Mouse (Mus musculus): Measurements from ENCODE around the gene Sema4d.
A peak's percentile ranks its signal among the peaks of the same experiment; 100 is the strongest.
"Not testable (repeated sequence)": the region's sequence is repeated elsewhere in the genome, so short reads cannot be mapped to it uniquely, and the experiment has no call there.

The Sema4d gene

GRCm38 (mm10) chr13:51793425-51793891, at the start of gene Sema4d:
Gene Sema4d, minus strand, starts transcription at chr13:51793747.
- peak; percentile 53 for DNase-seq (ENCODE audit: low spot score)

- no peak for DNase-seq (ENCODE audit: low spot score)
These were observed 49.8 kb upstream of the Sema4d start for GRCm38 (mm10) chr13:51843298-51843697.

- no peak for DNase-seq (ENCODE audit: low spot score)
These were observed 49.2 kb upstream of the Sema4d start for GRCm38 (mm10) chr13:51842773-51843172.

- no peak for DNase-seq (ENCODE audit: low spot score)
These were observed 48.6 kb upstream of the Sema4d start for GRCm38 (mm10) chr13:51842191-51842590.

GRCm38 (mm10) chr13:51841541-51842115, 48.1 kb upstream of the Sema4d start:
- no peak for DNase-seq (ENCODE audit: low spot score)

GRCm38 (mm10) chr13:51840702-51841101, 47.2 kb upstream of the Sema4d start:
- no peak for DNase-seq (ENCODE audit: low spot score)

- DNase-seq (ENCODE audit: low spot score) = no peak
These were observed 45.9 kb upstream of the Sema4d start for GRCm38 (mm10) chr13:51839250-51840026.

GRCm38 (mm10) chr13:51837402-51837801, 43.9 kb upstream of the Sema4d start:
- DNase-seq (ENCODE audit: low spot score) = no peak

GRCm38 (mm10) chr13:51835208-51835607, 41.7 kb upstream of the Sema4d start:
- not testable (repeated sequence) for DNase-seq (ENCODE audit: low spot score)

GRCm38 (mm10) chr13:51834520-51834919, 41.0 kb upstream of the Sema4d start:
- DNase-seq (ENCODE audit: low spot score) = no peak

- DNase-seq (ENCODE audit: low spot score) = not testable (repeated sequence)
These were observed 40.5 kb upstream of the Sema4d start for GRCm38 (mm10) chr13:51834024-51834423.

GRCm38 (mm10) chr13:51833611-51834010, 40.1 kb upstream of the Sema4d start:
- no peak for DNase-seq (ENCODE audit: low spot score)

GRCm38 (mm10) chr13:51832491-51832890, 38.9 kb upstream of the Sema4d start:
- DNase-seq (ENCODE audit: low spot score) = no peak

GRCm38 (mm10) chr13:51830744-51831450, 37.4 kb upstream of the Sema4d start:
- no peak for DNase-seq (ENCODE audit: low spot score)

GRCm38 (mm10) chr13:51823822-51824495, 30.4 kb upstream of the Sema4d start:
- DNase-seq (ENCODE audit: low spot score) = no peak

GRCm38 (mm10) chr13:51821988-51822387, 28.4 kb upstream of the Sema4d start:
- no peak for DNase-seq (ENCODE audit: low spot score)

GRCm38 (mm10) chr13:51819351-51819750, 25.8 kb upstream of the Sema4d start:
- no peak for DNase-seq (ENCODE audit: low spot score)

- DNase-seq (ENCODE audit: low spot score) = no peak
These were observed 25.4 kb upstream of the Sema4d start for GRCm38 (mm10) chr13:51818944-51819326.

- DNase-seq (ENCODE audit: low spot score) = no peak
These were observed 24.8 kb upstream of the Sema4d start for GRCm38 (mm10) chr13:51818170-51818943.

- DNase-seq (ENCODE audit: low spot score) = no peak
These were observed 23.1 kb upstream of the Sema4d start for GRCm38 (mm10) chr13:51816559-51817041.

- DNase-seq (ENCODE audit: low spot score) = no peak
These were observed 22.4 kb upstream of the Sema4d start for GRCm38 (mm10) chr13:51815865-51816504.

Measured in ovary, postnatal 36 days (tissue).